Mouse (Mus musculus): ENCODE measurements around the gene Tbr1. TPM values are rescaled to one million over a fixed set of nuclear protein-coding genes. Genes with fewer than 3 reads are reported as not detected.

Tbr1 gene
- polyA plus RNA-seq, 1 experiment = 0.68 TPM

DNA sequence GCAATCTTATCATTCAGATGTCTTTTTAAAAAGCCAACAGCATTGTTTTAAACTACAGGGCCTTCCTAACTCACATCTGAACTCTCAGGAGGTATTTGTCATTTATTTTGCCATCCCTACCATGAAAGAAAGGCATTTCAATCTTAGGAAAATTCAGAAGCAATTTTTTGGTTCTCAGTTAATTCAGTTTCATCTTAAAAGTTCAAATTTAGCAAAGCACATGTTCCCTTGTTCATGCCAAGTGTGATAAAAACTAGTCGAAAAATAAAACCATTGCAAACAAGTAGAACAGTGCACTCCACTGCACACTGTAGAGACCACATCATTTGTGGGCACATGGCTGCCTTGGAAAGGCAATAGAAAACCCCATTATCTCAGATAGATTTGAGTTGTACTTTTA lies 15.5 kb downstream of the Tbr1 start:
- no peak overlapping the region for H3K27ac ChIP-seq (ENCODE audit: control insufficient read depth, insufficient read depth, low read depth, low read length)
- no peaks in the 10 kb centered on the region for H3K27me3 ChIP-seq (ENCODE audit: control insufficient read depth, insufficient read depth, low read length)
- no peak for TF ChIP-seq POLR2A (IDR thresholded peaks at IDR 0.05; ENCODE audit: control insufficient read depth, low read depth, low read length)
- no peak for TF ChIP-seq CTCF (IDR thresholded peaks at IDR 0.05; ENCODE audit: control insufficient read depth, insufficient read depth, insufficient replicate concordance, low read depth, low read length)
- no peak overlapping the region for H3K4me3 ChIP-seq (ENCODE audit: control insufficient read depth, low read depth, low read length)
- H3K36me3 ChIP-seq (ENCODE audit: control insufficient read depth, insufficient read depth, low read length) = no peaks in the 10 kb centered on the region
- H3K4me1 ChIP-seq (ENCODE audit: control insufficient read depth, insufficient read depth, low read length) = peaks cover 10% of the 10 kb centered on the region

DNA sequence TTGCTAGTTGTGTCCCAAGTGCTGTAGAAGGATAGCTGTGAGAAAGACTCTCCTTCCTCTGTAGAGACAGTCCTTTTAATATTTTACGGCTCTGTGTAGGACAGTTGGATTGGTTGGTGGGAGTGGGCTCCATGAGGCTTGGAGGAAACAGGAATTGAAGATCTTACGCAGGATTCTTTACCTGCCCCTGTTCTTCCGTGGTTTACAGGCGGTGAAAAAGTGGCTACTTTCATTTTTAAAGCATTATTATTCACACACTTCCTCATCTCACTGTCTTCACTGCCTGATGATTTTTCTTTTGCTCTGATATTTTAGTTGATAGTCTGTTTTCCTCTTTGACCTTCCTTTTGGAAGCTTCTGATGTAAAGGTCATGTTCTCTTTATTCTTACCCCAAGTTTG lies 17.5 kb downstream of the Tbr1 start:
- Histone ChIP-seq H3K36me3 (ENCODE audit: control insufficient read depth, insufficient read depth, low read length) (no peaks in the 10 kb centered on the region), H3K4me1 (ENCODE audit: control insufficient read depth, insufficient read depth, low read length) (peaks cover 7% of the 10 kb centered on the region), H3K4me3 (ENCODE audit: control insufficient read depth, low read depth, low read length) (no peak overlapping the region), H3K27me3 (ENCODE audit: control insufficient read depth, insufficient read depth, low read length) (no peaks in the 10 kb centered on the region), H3K27ac (ENCODE audit: control insufficient read depth, insufficient read depth, low read depth, low read length) (no peak overlapping the region)
- TF ChIP-seq CTCF (IDR thresholded peaks at IDR 0.05; ENCODE audit: control insufficient read depth, insufficient read depth, insufficient replicate concordance, low read depth, low read length) (no peak), POLR2A (IDR thresholded peaks at IDR 0.05; ENCODE audit: control insufficient read depth, low read depth, low read length) (no peak)

DNA sequence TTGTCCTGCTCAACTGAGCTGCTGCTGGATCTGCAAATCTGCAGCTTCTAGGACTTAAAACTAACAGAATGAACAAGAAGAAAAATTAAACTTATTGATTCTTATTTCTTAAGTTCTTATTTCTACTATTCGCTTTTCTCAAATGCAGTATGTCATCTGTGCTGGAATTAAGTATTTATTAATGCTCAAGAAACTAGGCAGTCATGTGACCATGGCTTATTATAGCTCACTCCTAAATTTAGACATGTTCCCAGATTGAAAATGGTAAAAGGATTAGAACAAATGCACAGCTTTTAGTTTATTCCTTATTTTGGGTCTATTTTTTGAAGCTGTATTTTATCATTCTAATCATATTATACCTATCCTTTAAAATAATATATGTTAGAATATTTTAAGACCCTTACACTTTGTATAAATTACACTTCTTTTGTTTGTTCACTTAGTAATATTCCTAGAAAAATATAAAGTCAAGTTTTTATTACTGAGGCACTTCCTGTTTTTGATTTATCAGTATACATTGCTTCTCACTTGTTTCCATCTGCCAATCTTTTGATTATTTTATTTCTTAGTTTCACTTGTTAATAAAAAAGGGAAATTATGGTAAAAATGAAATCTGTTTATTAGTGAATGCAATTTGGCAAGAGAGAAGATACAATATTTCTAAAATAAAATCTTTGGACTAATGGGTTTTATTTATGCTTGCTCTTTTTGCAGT lies 20.9 kb downstream of the Tbr1 start:
- no peaks in the 10 kb centered on the region for H3K27me3 ChIP-seq (ENCODE audit: control insufficient read depth, insufficient read depth, low read length)
- no peaks in the 10 kb centered on the region for H3K36me3 ChIP-seq (ENCODE audit: control insufficient read depth, insufficient read depth, low read length)
- TF ChIP-seq POLR2A (IDR thresholded peaks at IDR 0.05; ENCODE audit: control insufficient read depth, low read depth, low read length) (no peak), CTCF (IDR thresholded peaks at IDR 0.05; ENCODE audit: control insufficient read depth, insufficient read depth, insufficient replicate concordance, low read depth, low read length) (no peak)

DNA sequence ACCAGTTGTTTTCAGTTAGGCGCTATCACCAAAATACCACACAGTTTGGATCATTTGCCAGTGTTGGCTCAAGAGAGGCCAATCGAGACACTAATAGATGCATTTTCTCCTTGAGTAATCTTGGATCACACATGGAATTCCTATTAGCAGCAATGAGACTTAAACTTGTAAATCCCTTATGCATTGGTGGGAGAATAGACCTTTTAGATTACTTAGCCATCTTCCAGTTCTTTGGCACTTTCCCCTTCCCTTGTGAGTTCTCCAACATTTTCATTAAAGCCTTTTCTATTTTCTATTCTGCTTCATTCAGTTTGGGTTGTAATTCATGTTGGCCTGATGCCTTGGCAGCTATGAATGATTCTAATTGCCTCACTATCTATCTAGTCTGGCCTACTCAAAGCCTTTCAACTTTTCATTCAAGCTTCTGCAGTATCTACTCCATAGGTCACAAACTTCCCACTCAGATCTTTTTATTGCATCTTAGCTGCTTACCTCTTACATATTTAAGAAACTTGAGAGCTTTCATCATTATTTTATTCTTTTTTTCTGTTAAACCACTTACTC lies 34.6 kb downstream of the Tbr1 start:
- Histone ChIP-seq H3K4me3 (ENCODE audit: control insufficient read depth, low read depth, low read length) (no peak overlapping the region), H3K27ac (ENCODE audit: control insufficient read depth, insufficient read depth, low read depth, low read length) (no peak overlapping the region), H3K27me3 (ENCODE audit: control insufficient read depth, insufficient read depth, low read length) (no peaks in the 10 kb centered on the region), H3K36me3 (ENCODE audit: control insufficient read depth, insufficient read depth, low read length) (no peaks in the 10 kb centered on the region), H3K4me1 (ENCODE audit: control insufficient read depth, insufficient read depth, low read length) (no peaks in the 10 kb centered on the region)
- no peak for TF ChIP-seq CTCF (IDR thresholded peaks at IDR 0.05; ENCODE audit: control insufficient read depth, insufficient read depth, insufficient replicate concordance, low read depth, low read length)
- no peak for TF ChIP-seq POLR2A (IDR thresholded peaks at IDR 0.05; ENCODE audit: control insufficient read depth, low read depth, low read length)

More for the DNA sequence above, 20.9 kb downstream of the Tbr1 start:
- H3K4me1 ChIP-seq (ENCODE audit: control insufficient read depth, insufficient read depth, low read length) = no peaks in the 10 kb centered on the region
- no peak overlapping the region for H3K27ac ChIP-seq (ENCODE audit: control insufficient read depth, insufficient read depth, low read depth, low read length)
- no peak overlapping the region for H3K4me3 ChIP-seq (ENCODE audit: control insufficient read depth, low read depth, low read length)

Other genes starting within 250 kb of the Tbr1 start
- gene Tank, start 224.3 kb upstream of the Tbr1 start, polyA plus RNA-seq (2012; rRNA removed) = 5.4 and 6.3 TPM in 2 replicates
- 10.0 and 16.8 TPM in 2 replicates for gene Psmd14, start 91.2 kb upstream of the Tbr1 start, polyA plus RNA-seq (2012; rRNA removed)
- 0.33 and 0.65 TPM in 2 replicates for gene Slc4a10, start 243.5 kb downstream of the Tbr1 start, polyA plus RNA-seq (2012; rRNA removed)